In genomic region chr2:38433736-38434135, GRCm38 (mm10) we compare ENCODE assay signal across 10 mouse cellular contexts.
DNase-seq lines count a peak whose midpoint lies in the region; ATAC-seq and TF ChIP-seq lines count a peak whose summit lies in the region.
"Had no signal": no experiment of that assay in that cellular context is flagged by ENCODE, and none has a peak within 500 bp of the region (broad histone marks: within the 10 kb centered on the region; RNA-seq: fewer than 3 reads in every experiment).

No protein-coding gene starts in this region.

- DNase-seq in gastrocnemius, adult 2 months, result no peak
- DNase-seq in gastrocnemius, postnatal 36 days, result no peak
- peak; percentile 24 for DNase-seq in urinary bladder, postnatal 14 days (ENCODE audit: low spot score)
- DNase-seq in urinary bladder, adult 18-20 months (ENCODE audit: low spot score in 2 of 2), result no peak
- peak; percentile 19 for DNase-seq in heart, postnatal 4 days
- DNase-seq in spleen, postnatal 4 days (ENCODE audit: low spot score in 2 of 2), result no peak
- no peak for DNase-seq in spleen, postnatal 36 days (ENCODE audit: low spot score in 2 of 2)

- H3K27ac ChIP-seq in gastrocnemius, adult 2 months, result no peak overlapping the region

- TF ChIP-seq CTCF in gastrocnemius, adult 2 months (IDR thresholded peaks at IDR 0.05), result peak; percentile 78

- no peak for ATAC-seq in monocyte, adult 5-6 weeks (replicated peaks; ENCODE audit: insufficient number of reproducible peaks, low FRiP score, low TSS enrichment, poor library complexity, severe bottlenecking)
- ATAC-seq: inflammation-experienced regulatory T-cells, adult 6 months had no signal

- H3K4me3 ChIP-seq in gastrocnemius, adult 2 months, result no peak overlapping the region
- H3K4me3 ChIP-seq: myocyte had no signal

- intact Hi-C loops in gastrocnemius, adult 2 months (cut with DNase I), result loop anchor here (5.0 kb wide), 1 partner anchor 79 kb away; the partner anchor contains the start of gene Nek6
- intact Hi-C loops in gastrocnemius, postnatal 36 days (cut with DNase I), result loop anchor here (5.0 kb wide), 1 partner anchor 159 kb away; no protein-coding TSS in a partner anchor

Comparison
In these comparisons a context has a peak if more than half of its experiments do, and no peak if none do; other contexts are left out.
1. DNase-seq: peak in urinary bladder, postnatal 14 days (single experiment) and heart, postnatal 4 days (single experiment); none in gastrocnemius, adult 2 months (single experiment), gastrocnemius, postnatal 36 days (0 of 2), urinary bladder, adult 18-20 months (0 of 2), spleen, postnatal 4 days (0 of 2) and spleen, postnatal 36 days (0 of 2).